Mouse (Mus musculus): ENCODE results near the gene Fam185a.

- no peak for TF ChIP-seq CTCF (conservative IDR thresholded peaks at IDR 0.05; ENCODE audit: low read length)
- no peak for TF ChIP-seq POU5F1 (IDR thresholded peaks at IDR 0.05; ENCODE audit: borderline replicate concordance, low read length)
Observed at GRCm38 (mm10) chr5:21384976-21385375, 39.8 kb upstream of the Fam185a start.
